8 mouse cellular contexts compared by ENCODE assay signal in the genomic region with DNA sequence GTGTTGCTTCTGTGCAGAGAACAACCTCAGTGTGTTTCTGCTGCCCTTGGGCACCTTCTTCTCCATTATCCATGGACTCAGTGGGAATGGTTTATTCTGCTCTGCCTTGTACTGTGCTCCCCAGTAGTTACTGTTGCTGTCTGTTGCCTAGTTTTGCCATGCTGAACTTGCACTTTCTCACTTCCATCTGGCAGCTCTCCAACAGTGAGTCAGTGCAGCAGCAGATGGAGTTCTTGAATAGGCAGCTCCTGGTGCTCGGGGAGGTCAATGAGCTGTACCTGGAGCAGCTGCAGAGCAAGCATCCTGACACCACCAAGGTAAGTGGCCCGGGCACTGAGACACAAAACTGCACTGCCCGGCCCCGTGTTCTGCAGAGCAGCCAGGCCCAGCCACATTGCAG. TPM values are rescaled to one million over a fixed set of nuclear protein-coding genes. Genes with fewer than 3 reads are reported as not detected.
DNase-seq lines count a peak whose midpoint lies in the region; ATAC-seq and TF ChIP-seq lines count a peak whose summit lies in the region.

No protein-coding gene starts in this region.

- 92% methylated on average over 4 of the region's 4 CpGs for WGBS in hindbrain, embryonic 12.5 days
- 80% methylated on average over 4 of the region's 4 CpGs for WGBS in intestine, postnatal 0 days

- no peak overlapping the region for H3K4me2 ChIP-seq in hindbrain, embryonic 12.5 days (replicated peaks)
- H3K4me2 ChIP-seq in intestine, postnatal 0 days (replicated peaks; ENCODE audit: low read depth) = no peak overlapping the region

- no peaks in the 10 kb centered on the region for H3K4me1 ChIP-seq in hindbrain, embryonic 12.5 days
- no peaks in the 10 kb centered on the region for H3K4me1 ChIP-seq in intestine, postnatal 0 days (replicated peaks; ENCODE audit: control insufficient read depth, insufficient read depth, low read length)

- peak; percentile 44 for DNase-seq in cerebellum, adult 11-12 months
- DNase-seq in cerebellum, adult 11 months = no peak
- peak; percentile 75 for DNase-seq in right cerebral cortex, adult 18-20 months
- DNase-seq in right cerebral cortex, postnatal 14 days = no peak
- DNase-seq in heart, postnatal 36 days = peak; percentile 9 to 14
- DNase-seq in skeletal muscle tissue, adult 2 months (ENCODE audit: low read depth, low spot score) = peak; percentile 41

- no peak for TF ChIP-seq CTCF in intestine, postnatal 0 days (IDR thresholded peaks at IDR 0.05; ENCODE audit: low read depth)

- H3K36me3 ChIP-seq in hindbrain, embryonic 12.5 days = peaks cover 92% of the 10 kb centered on the region
- H3K36me3 ChIP-seq in intestine, postnatal 0 days (ENCODE audit: control insufficient read depth, insufficient read depth) = peaks cover 91% of the 10 kb centered on the region

- H3K27ac ChIP-seq in hindbrain, embryonic 12.5 days = no peak overlapping the region
- H3K27ac ChIP-seq in intestine, postnatal 0 days (ENCODE audit: low read depth, low read length) = no peak overlapping the region; the same call in 1 of the 2 replicates

- no peaks in the 10 kb centered on the region for H3K27me3 ChIP-seq in hindbrain, embryonic 12.5 days
- no peaks in the 10 kb centered on the region for H3K27me3 ChIP-seq in intestine, postnatal 0 days (replicated peaks; ENCODE audit: control insufficient read depth, insufficient read depth, low read length)

- no peaks in the 10 kb centered on the region for H3K9me3 ChIP-seq in hindbrain, embryonic 12.5 days (replicated peaks)
- no peaks in the 10 kb centered on the region for H3K9me3 ChIP-seq in intestine, postnatal 0 days (ENCODE audit: control insufficient read depth)

- intact Hi-C loops in heart, postnatal 36 days (cut with DNase I) = no loop called here

- no peak for ATAC-seq in hindbrain, embryonic 12.5 days (ENCODE audit: low FRiP score)
- no peak for ATAC-seq in intestine, postnatal 0 days

- H3K9ac ChIP-seq in hindbrain, embryonic 12.5 days = no peak overlapping the region
- H3K9ac ChIP-seq in intestine, postnatal 0 days (ENCODE audit: low read depth, low read length) = no peak overlapping the region

- H3K4me3 ChIP-seq in hindbrain, embryonic 12.5 days = no peak overlapping the region
- no peak overlapping the region for H3K4me3 ChIP-seq in intestine, postnatal 0 days (ENCODE audit: low read depth, low read length)

RNA-seq across cellular contexts. Expression of a gene that starts 17.8 kb away (rescaled TPM):
- total RNA-seq in heart, postnatal 36 days (2021) = not detected
- 2.1 and 3.8 TPM in 2 replicates for polyA plus RNA-seq in hindbrain, embryonic 12.5 days (2016; fragmentation: Nextera tagmentation; extraction: Ambion mirVana)
- 0.60 and 0.86 TPM in 2 replicates for polyA plus RNA-seq in intestine, postnatal 0 days (2015; fragmentation: Nextera tagmentation; extraction: Ambion mirVana)

RNA-seq across cellular contexts. Expression of a gene that starts 18.2 kb away (rescaled TPM):
- not detected for total RNA-seq in heart, postnatal 36 days (2021)
- 1.2 and 1.4 TPM in 2 replicates for polyA plus RNA-seq in hindbrain, embryonic 12.5 days (2016; fragmentation: Nextera tagmentation; extraction: Ambion mirVana)
- polyA plus RNA-seq in intestine, postnatal 0 days (2015; fragmentation: Nextera tagmentation; extraction: Ambion mirVana) = 0.16 TPM in 1 of 2 replicates, not detected in the other

RNA-seq across cellular contexts. Expression of a gene that starts 40.7 kb away (rescaled TPM):
- total RNA-seq in heart, postnatal 36 days (2021) = 10 to 100 TPM; 26.2 to 26.3 TPM
- 32.1 and 32.4 TPM in 2 replicates for polyA plus RNA-seq in hindbrain, embryonic 12.5 days (2016; fragmentation: Nextera tagmentation; extraction: Ambion mirVana)
- polyA plus RNA-seq in intestine, postnatal 0 days (2015; fragmentation: Nextera tagmentation; extraction: Ambion mirVana) = 6.5 and 8.2 TPM in 2 replicates

RNA-seq across cellular contexts. Expression of a gene that starts 59.9 kb away (rescaled TPM):
- not detected for total RNA-seq in heart, postnatal 36 days (2021)
- 1.2 and 1.3 TPM in 2 replicates for polyA plus RNA-seq in hindbrain, embryonic 12.5 days (2016; fragmentation: Nextera tagmentation; extraction: Ambion mirVana)
- polyA plus RNA-seq in intestine, postnatal 0 days (2015; fragmentation: Nextera tagmentation; extraction: Ambion mirVana) = 0.34 TPM in 1 of 2 replicates, not detected in the other

Comparison
In these comparisons a context has a peak if more than half of its experiments do, and no peak if none do; other contexts are left out.
1. DNase-seq: peak in cerebellum, adult 11-12 months (single experiment), right cerebral cortex, adult 18-20 months (single experiment), heart, postnatal 36 days (2 of 2) and skeletal muscle tissue, adult 2 months (single experiment); none in cerebellum, adult 11 months (single experiment) and right cerebral cortex, postnatal 14 days (single experiment).